Mouse (Mus musculus) lung, postnatal 0 days (tissue): Measurements from ENCODE around the gene Stx16.

Experiments used
- CTCF ChIP-seq: IDR thresholded peaks from 2 replicates; pipeline ENCODE4 v1.5.1; 2016; ENCODE audit warnings: antibody characterized with exemption, mild to moderate bottlenecking
- EP300 ChIP-seq: IDR thresholded peaks from 2 replicates; pipeline ENCODE4 v1.6.1; 2016; ENCODE audit warnings: antibody characterized with exemption, mild to moderate bottlenecking, control low read depth

DNA sequence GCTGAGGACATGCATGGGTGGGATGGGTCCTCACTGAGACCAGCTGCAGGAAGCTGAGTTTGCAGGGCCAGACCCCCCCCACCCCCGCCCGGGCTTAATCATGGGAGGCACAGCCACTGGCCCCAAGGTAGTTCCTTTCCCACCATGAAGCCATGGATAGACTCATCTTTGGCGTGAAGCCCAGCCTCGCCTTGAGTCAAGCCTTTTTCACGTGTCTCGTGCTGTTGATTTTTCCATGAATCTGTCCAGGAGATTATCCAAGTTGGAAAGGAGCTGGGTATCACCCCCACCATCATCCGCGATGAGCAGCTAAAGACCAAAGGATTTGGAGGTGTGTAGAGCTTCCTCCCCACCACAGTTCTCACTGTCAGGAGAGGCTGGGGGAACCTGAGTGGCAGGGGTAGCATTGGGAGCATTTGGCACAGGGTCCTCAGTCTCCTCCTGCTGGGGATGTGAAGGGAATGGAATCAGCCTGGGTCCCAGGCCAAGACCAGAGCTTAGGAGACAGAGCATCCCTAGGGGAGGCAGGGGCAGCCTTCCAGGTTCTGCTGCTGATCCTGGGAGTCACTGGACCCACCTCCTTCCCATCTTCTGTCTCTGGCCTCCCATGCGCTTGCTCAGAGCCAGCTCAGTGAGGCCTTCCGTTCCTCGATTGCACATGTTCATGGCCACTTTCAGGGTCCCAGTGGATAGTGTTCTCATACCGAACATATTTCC is 38.2 kb downstream of the Stx16 start:
- TF ChIP-seq CTCF: no peak
- no peak for TF ChIP-seq EP300
